Mouse (Mus musculus) neural tube, embryonic 15.5 days (tissue): Measurements from ENCODE around the gene Rapgef3. TPM values are rescaled to one million over a fixed set of nuclear protein-coding genes. Genes with fewer than 3 reads are reported as not detected.

Experiments used
- ATAC-seq: fragments of 200-750 bp; cut with Nextera tagmentation; 2 replicates; pipeline ENCODE4 v1.8.0; 2017; ENCODE audit warnings: mild to moderate bottlenecking, moderate TSS enrichment, moderate library complexity; ENCODE audit not compliant: low FRiP score
- H3K27ac ChIP-seq: fragments of 300-500 bp; sonication (generic); replicated peaks from 2 replicates; pipeline ENCODE4 v1.5.1; 2015; ENCODE audit warnings: mild to moderate bottlenecking, inconsistent platforms
- H3K27me3 ChIP-seq: fragments of 300-500 bp; sonication (generic); replicated peaks from 2 replicates; pipeline ENCODE4 v1.6.1; 2015; ENCODE audit warnings: inconsistent platforms
- H3K36me3 ChIP-seq: fragments of 300-500 bp; sonication (generic); 2 replicates; pipeline ENCODE4 v1.6.1; 2015; ENCODE audit warnings: inconsistent platforms
- H3K4me1 ChIP-seq: fragments of 300-500 bp; sonication (generic); 2 replicates; pipeline ENCODE4 v1.6.1; 2015; ENCODE audit warnings: inconsistent platforms
- H3K4me2 ChIP-seq: fragments of 300-500 bp; sonication (generic); 2 replicates; pipeline ENCODE4 v1.6.1; 2015; ENCODE audit warnings: inconsistent platforms, mild to moderate bottlenecking, moderate library complexity
- H3K4me3 ChIP-seq: fragments of 300-500 bp; sonication (generic); replicated peaks from 2 replicates; pipeline ENCODE4 v1.5.1; 2015; ENCODE audit warnings: mild to moderate bottlenecking, inconsistent platforms
- H3K9ac ChIP-seq: fragments of 300-500 bp; sonication (generic); replicated peaks from 2 replicates; pipeline ENCODE4 v1.6.1; 2015; ENCODE audit warnings: mild to moderate bottlenecking, inconsistent platforms
- H3K9me3 ChIP-seq: fragments of 300-500 bp; sonication (generic); replicated peaks from 2 replicates; pipeline ENCODE4 v1.6.1; 2016; ENCODE audit warnings: inconsistent platforms
- WGBS: fragments of 180-500 bp; shearing (Covaris S2); methylation state at CpG from one replicate; pipeline ENCODE4 v1.1.7; 2015; ENCODE audit warnings: mixed read lengths; 5-methylcytosine and 5-hydroxymethylcytosine counted together
- polyA plus RNA-seq: library from polyadenylated mRNA; unstranded; fragments of >200 nt; fragmentation: Nextera tagmentation; extraction: Ambion mirVana; gene quantifications from 2 replicates; pipeline ENCODE4 v1.2.1, GENCODE M21; 2015

Rapgef3 gene
- polyA plus RNA-seq, 1 experiment from 2014 or later: 12.5 TPM

GRCm38 (mm10) chr15:97791126-97791700 lies 23.4 kb upstream of the Rapgef3 start:
- Histone ChIP-seq H3K4me3 (no peak overlapping the region), H3K9ac (no peak overlapping the region), H3K27me3 (no peaks in the 10 kb centered on the region), H3K27ac (no peak overlapping the region), H3K4me2 (no peak overlapping the region), H3K4me1 (peaks cover 31% of the 10 kb centered on the region), H3K9me3 (no peaks in the 10 kb centered on the region), H3K36me3 (peaks cover 53% of the 10 kb centered on the region)
- ATAC-seq: no peak
- 89% methylated on average over 11 of the region's 11 CpGs for WGBS

- H3K9me3 ChIP-seq: no peaks in the 10 kb centered on the region
- no peak overlapping the region for H3K27ac ChIP-seq
- no peak for ATAC-seq
- peaks cover 44% of the 10 kb centered on the region for H3K4me1 ChIP-seq
- peaks cover 40% of the 10 kb centered on the region for H3K36me3 ChIP-seq
- 57% methylated on average over 20 of the region's 20 CpGs for WGBS
- H3K4me2 ChIP-seq: no peak overlapping the region
- H3K27me3 ChIP-seq: no peaks in the 10 kb centered on the region
- H3K4me3 ChIP-seq: no peak overlapping the region
- no peak overlapping the region for H3K9ac ChIP-seq
Measured at GRCm38 (mm10) chr15:97789761-97790505, 22.2 kb upstream of the Rapgef3 start.

- WGBS: 47% methylated on average over 6 of the region's 6 CpGs
- no peaks in the 10 kb centered on the region for H3K9me3 ChIP-seq
- H3K4me1 ChIP-seq: peaks cover 46% of the 10 kb centered on the region
- no peak for ATAC-seq
- H3K27me3 ChIP-seq: no peaks in the 10 kb centered on the region
- H3K36me3 ChIP-seq: peaks cover 29% of the 10 kb centered on the region
- H3K4me3 ChIP-seq: no peak overlapping the region
- H3K27ac ChIP-seq: peak overlapping the region; percentile 64
- no peak overlapping the region for H3K4me2 ChIP-seq
- H3K9ac ChIP-seq: no peak overlapping the region; the same call in 1 of the 2 replicates
Measured at GRCm38 (mm10) chr15:97788821-97789220, 21.0 kb upstream of the Rapgef3 start.

GRCm38 (mm10) chr15:97787799-97788667 lies 20.3 kb upstream of the Rapgef3 start:
- Histone ChIP-seq H3K4me2 (no peak overlapping the region), H3K36me3 (peaks cover 21% of the 10 kb centered on the region), H3K4me1 (peaks cover 46% of the 10 kb centered on the region), H3K9ac (no peak overlapping the region; the same call in 1 of the 2 replicates), H3K4me3 (no peak overlapping the region), H3K9me3 (no peaks in the 10 kb centered on the region), H3K27ac (peak overlapping the region; percentile 64), H3K27me3 (peaks cover 4% of the 10 kb centered on the region)
- 61% methylated on average over 19 of the region's 19 CpGs for WGBS
- no peak for ATAC-seq

- ATAC-seq: no peak
- 86% methylated on average over 7 of the region's 7 CpGs for WGBS
- H3K4me1 ChIP-seq: peaks cover 52% of the 10 kb centered on the region
Measured at GRCm38 (mm10) chr15:97787148-97787798, 19.5 kb upstream of the Rapgef3 start.

GRCm38 (mm10) chr15:97786412-97787112 lies 18.8 kb upstream of the Rapgef3 start:
- Histone ChIP-seq H3K36me3 (peaks cover 10% of the 10 kb centered on the region), H3K27ac (no peak overlapping the region), H3K4me1 (peaks cover 59% of the 10 kb centered on the region), H3K4me3 (no peak overlapping the region), H3K27me3 (peaks cover 11% of the 10 kb centered on the region), H3K4me2 (0 out of 2 replicates have a peak overlapping the region, but pooled peaks have one; percentile 68), H3K9me3 (no peaks in the 10 kb centered on the region), H3K9ac (no peak overlapping the region)
- no peak for ATAC-seq
- WGBS: 78% methylated on average over 10 of the region's 10 CpGs

More at GRCm38 (mm10) chr15:97787148-97787798, 19.5 kb upstream of the Rapgef3 start:
- Histone ChIP-seq H3K9ac (0 out of 2 replicates have a peak overlapping the region, but pooled peaks have one; percentile 1), H3K36me3 (peaks cover 15% of the 10 kb centered on the region), H3K4me2 (no peak overlapping the region), H3K4me3 (no peak overlapping the region), H3K27me3 (peaks cover 11% of the 10 kb centered on the region), H3K9me3 (no peaks in the 10 kb centered on the region), H3K27ac (no peak overlapping the region)

GRCm38 (mm10) chr15:97785731-97786411 lies 18.1 kb upstream of the Rapgef3 start:
- H3K4me2 ChIP-seq: peak overlapping the region; percentile 68; the same call in 1 of the 2 replicates
- H3K27me3 ChIP-seq: peaks cover 11% of the 10 kb centered on the region
- no peaks in the 10 kb centered on the region for H3K9me3 ChIP-seq
- no peak for ATAC-seq
- H3K36me3 ChIP-seq: peaks cover 3% of the 10 kb centered on the region
- no peak overlapping the region for H3K27ac ChIP-seq
- no peak overlapping the region for H3K9ac ChIP-seq
- H3K4me1 ChIP-seq: peaks cover 63% of the 10 kb centered on the region
- H3K4me3 ChIP-seq: no peak overlapping the region
- WGBS: 85% methylated on average over 9 of the region's 9 CpGs

GRCm38 (mm10) chr15:97784561-97785161 lies 16.9 kb upstream of the Rapgef3 start:
- peak; percentile 68 for ATAC-seq
- Histone ChIP-seq H3K27ac (peak overlapping the region; percentile 75), H3K4me1 (peaks cover 64% of the 10 kb centered on the region), H3K4me2 (peak overlapping the region; percentile 68), H3K4me3 (peak overlapping the region; percentile 80), H3K9ac (peak overlapping the region; percentile 92), H3K9me3 (no peaks in the 10 kb centered on the region), H3K36me3 (no peaks in the 10 kb centered on the region), H3K27me3 (peaks cover 11% of the 10 kb centered on the region)
- 4% methylated on average over 44 of the region's 45 CpGs for WGBS

- peak overlapping the region; percentile 80 for H3K4me3 ChIP-seq
- ATAC-seq: peak; percentile 88
- H3K4me2 ChIP-seq: peak overlapping the region; percentile 68
- peak overlapping the region; percentile 92 for H3K9ac ChIP-seq
- no peaks in the 10 kb centered on the region for H3K36me3 ChIP-seq
- WGBS: 3% methylated on average over 33 of the region's 39 CpGs
- peaks cover 11% of the 10 kb centered on the region for H3K27me3 ChIP-seq
- H3K4me1 ChIP-seq: peaks cover 64% of the 10 kb centered on the region
- H3K9me3 ChIP-seq: no peaks in the 10 kb centered on the region
- H3K27ac ChIP-seq: peak overlapping the region; percentile 75
Measured at GRCm38 (mm10) chr15:97784092-97784559, 16.4 kb upstream of the Rapgef3 start.

GRCm38 (mm10) chr15:97782749-97783105 lies 15.0 kb upstream of the Rapgef3 start:
- no peak for ATAC-seq
- 8% methylated on average over 9 of the region's 9 CpGs for WGBS

More at GRCm38 (mm10) chr15:97782749-97783105, 15.0 kb upstream of the Rapgef3 start:
- H3K4me2 ChIP-seq: peak overlapping the region; percentile 37
- H3K9me3 ChIP-seq: no peaks in the 10 kb centered on the region
- no peaks in the 10 kb centered on the region for H3K36me3 ChIP-seq
- no peak overlapping the region for H3K9ac ChIP-seq
- H3K27ac ChIP-seq: no peak overlapping the region
- H3K4me1 ChIP-seq: peaks cover 51% of the 10 kb centered on the region
- H3K27me3 ChIP-seq: peaks cover 11% of the 10 kb centered on the region
- H3K4me3 ChIP-seq: 0 out of 2 replicates have a peak overlapping the region, but pooled peaks have one; percentile 12
